Mouse (Mus musculus) forebrain, postnatal 0 days (tissue): Measurements from ENCODE around the gene Itih3. TPM values are rescaled to one million over a fixed set of nuclear protein-coding genes. Genes with fewer than 3 reads are reported as not detected.
A peak's percentile ranks its signal among the peaks of the same experiment; 100 is the strongest.

ENCODE experiments used
- ATAC-seq: fragments of 200-750 bp; cut with Nextera tagmentation; 2 replicates; pipeline ENCODE4 v1.8.0; 2017; ENCODE audit warnings: mild to moderate bottlenecking, moderate library complexity
- DNase-seq: peaks from one replicate; pipeline ENCODE4 v3.0.0-alpha.2; 2015
- H3K27ac ChIP-seq: fragments of 300-500 bp; sonication (generic); 2 replicates; pipeline ENCODE4 v1.5.1; 2014; ENCODE audit warnings: low read depth, mild to moderate bottlenecking, antibody characterized with exemption, low read length, moderate library complexity, mixed read lengths
- H3K27me3 ChIP-seq: fragments of 300-500 bp; sonication (generic); 2 replicates; pipeline ENCODE4 v1.6.1; 2014; ENCODE audit warnings: mild to moderate bottlenecking, low read length, mixed read lengths; ENCODE audit not compliant: insufficient read depth
- H3K36me3 ChIP-seq: fragments of 300-500 bp; sonication (generic); 2 replicates; pipeline ENCODE4 v1.6.1; 2014; ENCODE audit warnings: mild to moderate bottlenecking, moderate library complexity; ENCODE audit not compliant: insufficient read depth
- H3K4me1 ChIP-seq: fragments of 300-500 bp; sonication (generic); 2 replicates; pipeline ENCODE4 v1.6.1; 2014; ENCODE audit warnings: antibody characterized with exemption; ENCODE audit not compliant: insufficient read depth
- H3K4me2 ChIP-seq: fragments of 300-500 bp; sonication (generic); 2 replicates; pipeline ENCODE4 v1.6.1; 2014; ENCODE audit warnings: low read depth, mild to moderate bottlenecking, moderate library complexity
- H3K4me3 ChIP-seq: fragments of 300-500 bp; sonication (generic); 2 replicates; pipeline ENCODE4 v1.5.1; 2014; ENCODE audit warnings: low read depth, low read length, mixed read lengths
- H3K9ac ChIP-seq: fragments of 300-500 bp; sonication (generic); 2 replicates; pipeline ENCODE4 v1.6.1; 2014; ENCODE audit warnings: mild to moderate bottlenecking
- H3K9me3 ChIP-seq: fragments of 300-500 bp; sonication (generic); 2 replicates; pipeline ENCODE4 v1.6.1; 2016; ENCODE audit warnings: low read length
- CTCF ChIP-seq: sonication (generic); IDR thresholded peaks from 2 replicates; pipeline ENCODE4 v1.5.1; 2016; ENCODE audit warnings: antibody characterized with exemption, control low read depth, low read depth
- WGBS: fragments of 180-500 bp; shearing (Covaris S2); extraction: QIAGEN DNeasy Blood & Tissue Kit; methylation state at CpG from one replicate; pipeline ENCODE4 v1.1.7; 2014; 5-methylcytosine and 5-hydroxymethylcytosine counted together
- polyA plus RNA-seq: library from polyadenylated mRNA; unstranded; fragments of >200 nt; fragmentation: Nextera tagmentation; extraction: Ambion mirVana; gene quantifications from 2 replicates; pipeline ENCODE4 v1.2.1, GENCODE M21; 2015
- total RNA-seq: library from RNA; depleted of rRNA; stranded (reverse); fragments of >200 nt; gene quantifications from 2 replicates; pipeline ENCODE4 v1.2.3, GENCODE M21; 2014

The Itih3 gene
- total and polyA plus RNA-seq, 2 experiments from 2014 or later: 4.8 to 5.9 TPM

DNA sequence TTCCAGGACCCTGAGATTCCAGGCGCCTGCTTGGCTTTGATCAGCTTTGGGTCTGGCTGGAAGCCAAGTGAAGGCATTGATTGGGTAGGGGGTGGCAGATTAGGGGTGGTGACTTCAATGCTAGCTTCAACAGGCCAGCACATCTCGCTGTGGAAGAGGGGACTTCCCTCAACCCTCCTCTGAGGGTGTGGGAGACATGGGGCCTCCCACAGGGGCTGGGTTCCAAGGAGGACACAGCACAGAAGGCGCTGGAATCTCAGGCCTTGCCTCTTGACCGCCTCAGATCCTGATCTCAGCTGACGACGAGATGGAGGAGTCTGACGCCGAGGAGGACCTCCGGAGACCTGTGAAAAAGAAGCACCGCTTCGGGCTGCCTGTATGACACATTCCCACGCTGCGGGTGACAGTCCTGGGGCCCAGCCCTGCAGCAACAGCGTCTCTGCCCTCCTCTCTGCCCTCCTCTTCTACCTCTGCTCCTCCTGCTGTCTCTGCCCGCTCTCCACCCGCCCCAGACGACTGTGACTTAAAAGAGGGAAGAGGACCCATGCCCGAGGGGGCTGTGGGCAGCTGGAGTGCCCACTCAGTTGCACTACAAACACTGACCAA lies 49.4 kb downstream of the Itih3 start:
- no peak overlapping the region for H3K4me2 ChIP-seq
- DNase-seq (no peak), ATAC-seq (no peak)
- WGBS: 77% methylated on average over 18 of the region's 18 CpGs
- H3K36me3 ChIP-seq: peaks cover 36% of the 10 kb centered on the region
- H3K4me1 ChIP-seq: no peaks in the 10 kb centered on the region
- no peak overlapping the region for H3K27ac ChIP-seq
- no peaks in the 10 kb centered on the region for H3K27me3 ChIP-seq
- no peaks in the 10 kb centered on the region for H3K9me3 ChIP-seq
- no peak for TF ChIP-seq CTCF
- no peak overlapping the region for H3K4me3 ChIP-seq
- H3K9ac ChIP-seq: no peak overlapping the region

DNA sequence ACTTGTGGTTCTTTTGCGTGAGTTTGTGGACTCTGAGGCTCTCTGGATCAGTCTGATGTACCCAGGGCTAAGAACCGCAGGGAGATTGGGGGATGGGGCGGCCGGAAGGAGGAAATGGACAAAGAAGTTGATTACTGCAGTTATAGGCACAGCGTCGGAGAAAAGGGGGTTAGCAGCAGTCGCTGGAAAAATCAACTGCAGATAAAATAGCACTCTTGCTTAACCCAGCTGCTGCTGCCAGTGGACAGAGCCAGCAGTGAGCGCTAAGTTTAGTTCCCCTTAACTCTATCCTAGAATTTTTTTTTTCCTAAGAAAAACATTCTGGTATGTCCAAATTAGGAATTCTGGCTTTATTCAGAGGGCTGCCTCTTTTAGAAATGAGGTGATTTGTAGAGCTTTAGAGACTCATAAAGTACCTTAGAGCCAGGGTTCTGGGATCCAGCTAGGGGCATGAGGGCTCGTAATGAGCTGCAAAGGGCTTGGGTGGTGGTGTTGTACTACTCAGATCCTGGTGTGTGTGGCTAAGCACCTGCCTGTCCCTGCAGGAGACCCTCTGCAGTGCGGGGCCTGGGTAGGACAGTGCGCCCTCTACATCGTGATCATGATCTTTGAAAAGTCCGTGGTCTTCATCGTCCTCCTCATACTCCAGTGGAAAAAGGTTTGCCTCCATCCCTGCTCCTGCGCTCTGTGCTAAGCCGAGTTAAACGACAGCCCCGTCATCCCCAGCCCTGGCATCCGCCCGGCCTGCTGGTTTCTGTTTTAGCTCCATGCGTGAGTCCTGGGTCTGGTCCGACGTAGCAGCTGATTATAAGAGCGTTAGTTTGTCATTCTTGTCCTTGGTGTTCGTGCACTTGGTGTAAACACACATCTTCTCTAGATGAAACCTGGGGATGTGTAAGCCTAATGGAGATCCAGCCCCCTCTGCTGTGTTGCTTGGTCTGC lies 53.1 kb downstream of the Itih3 start:
- WGBS: 83% methylated on average over 25 of the region's 25 CpGs
- peak; percentile 10 for DNase-seq
- H3K27ac ChIP-seq: no peak overlapping the region

DNA sequence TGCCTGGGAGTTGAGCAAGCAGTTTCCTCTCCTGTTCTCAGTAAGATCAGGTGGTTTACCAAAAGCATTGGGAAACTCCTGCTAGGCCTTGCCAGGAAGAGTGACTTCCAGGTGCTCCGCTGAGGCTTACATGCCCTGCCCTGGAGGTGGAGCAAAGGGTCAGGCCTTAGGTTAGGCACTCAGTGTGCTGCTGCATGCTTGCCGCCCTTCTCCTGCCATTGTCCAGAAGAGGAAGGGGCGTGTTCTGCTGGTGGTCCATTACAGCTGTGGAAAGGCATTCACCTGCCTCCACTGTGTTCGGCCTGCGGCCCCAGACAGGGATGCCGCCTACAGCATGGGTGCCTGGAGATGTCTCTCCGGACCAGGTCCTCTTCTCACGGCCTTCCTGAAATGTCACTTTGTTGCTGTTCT lies 54.2 kb downstream of the Itih3 start:
- no peak for TF ChIP-seq CTCF
- Histone ChIP-seq H3K27ac (no peak overlapping the region), H3K4me3 (no peak overlapping the region), H3K4me2 (no peak overlapping the region), H3K9ac (no peak overlapping the region), H3K27me3 (no peaks in the 10 kb centered on the region), H3K36me3 (peaks cover 38% of the 10 kb centered on the region), H3K9me3 (no peaks in the 10 kb centered on the region), H3K4me1 (no peaks in the 10 kb centered on the region)
- ATAC-seq (no peak), DNase-seq (no peak)
- 86% methylated on average over 8 of the region's 8 CpGs for WGBS

More for the DNA sequence above, 53.1 kb downstream of the Itih3 start:
- H3K4me1 ChIP-seq: no peaks in the 10 kb centered on the region
- H3K4me2 ChIP-seq: no peak overlapping the region
- H3K4me3 ChIP-seq: no peak overlapping the region
- H3K9me3 ChIP-seq: no peaks in the 10 kb centered on the region
- no peaks in the 10 kb centered on the region for H3K27me3 ChIP-seq
- peak; percentile 43; the same call in 1 of the 2 replicates for ATAC-seq
- H3K36me3 ChIP-seq: peaks cover 35% of the 10 kb centered on the region
- no peak for TF ChIP-seq CTCF
- no peak overlapping the region for H3K9ac ChIP-seq

DNA sequence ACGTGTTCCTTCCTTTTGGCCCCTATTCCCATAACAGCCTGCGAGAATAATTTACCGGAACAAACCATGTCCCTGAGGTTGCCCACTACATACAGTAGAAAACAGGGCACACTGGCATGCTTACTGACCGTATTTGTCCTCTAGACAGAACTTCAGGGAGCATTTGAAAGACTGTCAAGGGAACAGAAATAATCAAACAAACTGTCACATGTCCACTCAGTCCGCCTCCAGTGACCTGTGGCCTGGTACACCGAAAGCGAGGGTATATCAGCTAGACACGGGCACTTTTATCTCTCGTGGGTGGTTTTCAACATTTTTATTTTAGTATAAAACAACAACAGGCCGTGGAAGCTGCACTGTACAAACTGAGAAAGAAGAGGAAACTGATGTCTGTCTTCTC lies 54.7 kb downstream of the Itih3 start:
- TF ChIP-seq CTCF: no peak
- no peak for DNase-seq
- Histone ChIP-seq H3K9ac (no peak overlapping the region), H3K4me2 (no peak overlapping the region), H3K9me3 (no peaks in the 10 kb centered on the region), H3K4me1 (no peaks in the 10 kb centered on the region), H3K36me3 (peaks cover 33% of the 10 kb centered on the region), H3K27ac (no peak overlapping the region), H3K4me3 (no peak overlapping the region), H3K27me3 (no peaks in the 10 kb centered on the region)
- WGBS: 88% methylated on average over 10 of the region's 10 CpGs
- ATAC-seq: no peak

- ATAC-seq (peak; percentile 32; the same call in 1 of the 2 replicates), DNase-seq (peak; percentile 73)
- Histone ChIP-seq H3K9ac (no peak overlapping the region), H3K27ac (no peak overlapping the region), H3K4me2 (no peak overlapping the region), H3K4me3 (no peak overlapping the region), H3K27me3 (no peaks in the 10 kb centered on the region), H3K4me1 (no peaks in the 10 kb centered on the region), H3K36me3 (peaks cover 27% of the 10 kb centered on the region), H3K9me3 (no peaks in the 10 kb centered on the region)
- TF ChIP-seq CTCF: peak; percentile 91
- WGBS: 29% methylated on average over 5 of the region's 5 CpGs
Observed at GRCm38 (mm10) chr14:30867042-30867441, 56.5 kb downstream of the Itih3 start.

GRCm38 (mm10) chr14:30865311-30865710 lies 58.2 kb downstream of the Itih3 start:
- H3K27me3 ChIP-seq: no peaks in the 10 kb centered on the region
- H3K9ac ChIP-seq: no peak overlapping the region
- WGBS: 68% methylated on average over 3 of the region's 3 CpGs
- TF ChIP-seq CTCF: peak; percentile 60
- H3K4me3 ChIP-seq: no peak overlapping the region
- peaks cover 27% of the 10 kb centered on the region for H3K36me3 ChIP-seq
- H3K9me3 ChIP-seq: no peaks in the 10 kb centered on the region
- H3K4me2 ChIP-seq: no peak overlapping the region
- ATAC-seq: peak; percentile 38; the same call in 1 of the 2 replicates
- DNase-seq: peak; percentile 9
- no peaks in the 10 kb centered on the region for H3K4me1 ChIP-seq
- H3K27ac ChIP-seq: no peak overlapping the region

- H3K9ac ChIP-seq: no peak overlapping the region
- no peaks in the 10 kb centered on the region for H3K27me3 ChIP-seq
- no peak overlapping the region for H3K4me2 ChIP-seq
- no peak overlapping the region for H3K27ac ChIP-seq
- TF ChIP-seq CTCF: no peak
- H3K9me3 ChIP-seq: no peaks in the 10 kb centered on the region
- ATAC-seq (no peak), DNase-seq (no peak)
- H3K36me3 ChIP-seq: peaks cover 21% of the 10 kb centered on the region
- no peak overlapping the region for H3K4me3 ChIP-seq
- H3K4me1 ChIP-seq: no peaks in the 10 kb centered on the region
- 90% methylated on average over 9 of the region's 9 CpGs for WGBS
Observed at GRCm38 (mm10) chr14:30862368-30862767, 61.2 kb downstream of the Itih3 start.
